Mouse (Mus musculus) hindbrain, embryonic 15.5 days (tissue): ENCODE data around the gene Pigf. TPM values are rescaled to one million over a fixed set of nuclear protein-coding genes. Genes with fewer than 3 reads are reported as not detected.
A peak's percentile ranks its signal among the peaks of the same experiment; 100 is the strongest.

Experiments used
- ATAC-seq: fragments of 200-750 bp; cut with Nextera tagmentation; 2 replicates; pipeline ENCODE4 v1.8.0; 2017; ENCODE audit warnings: low read depth, moderate number of reproducible peaks, moderate TSS enrichment; ENCODE audit not compliant: low FRiP score
- H3K27ac ChIP-seq: fragments of 300-500 bp; sonication (generic); replicated peaks from 2 replicates; pipeline ENCODE4 v1.5.1; 2015; ENCODE audit warnings: mild to moderate bottlenecking, inconsistent platforms
- H3K27me3 ChIP-seq: fragments of 300-500 bp; sonication (generic); 2 replicates; pipeline ENCODE4 v1.6.1; 2015; ENCODE audit warnings: control low read depth, inconsistent platforms
- H3K36me3 ChIP-seq: fragments of 300-500 bp; sonication (generic); 2 replicates; pipeline ENCODE4 v1.6.1; 2015; ENCODE audit warnings: control low read depth, inconsistent platforms
- H3K4me1 ChIP-seq: fragments of 300-500 bp; sonication (generic); replicated peaks from 2 replicates; pipeline ENCODE4 v1.6.1; 2015; ENCODE audit warnings: control low read depth, inconsistent platforms
- H3K4me2 ChIP-seq: fragments of 300-500 bp; sonication (generic); 2 replicates; pipeline ENCODE4 v1.6.1; 2015; ENCODE audit warnings: moderate library complexity, mild to moderate bottlenecking, inconsistent platforms
- H3K4me3 ChIP-seq: fragments of 300-500 bp; sonication (generic); 2 replicates; pipeline ENCODE4 v1.5.1; 2015; ENCODE audit warnings: mild to moderate bottlenecking, inconsistent platforms
- H3K9ac ChIP-seq: fragments of 300-500 bp; sonication (generic); 2 replicates; pipeline ENCODE4 v1.6.1; 2015; ENCODE audit warnings: inconsistent platforms
- H3K9me3 ChIP-seq: fragments of 300-500 bp; sonication (generic); 2 replicates; pipeline ENCODE4 v1.6.1; 2016; ENCODE audit warnings: control low read depth, inconsistent platforms
- WGBS: fragments of 180-500 bp; shearing (Covaris S2); methylation state at CpG from one replicate; pipeline ENCODE4 v1.1.7; 2015; 5-methylcytosine and 5-hydroxymethylcytosine counted together
- polyA plus RNA-seq: library from polyadenylated mRNA; unstranded; fragments of >200 nt; fragmentation: Nextera tagmentation; extraction: Ambion mirVana; gene quantifications from 2 replicates; pipeline ENCODE4 v1.2.1, GENCODE M21; 2015

Gene Pigf
- polyA plus RNA-seq, 1 experiment from 2014 or later, result 30.6 TPM

DNA sequence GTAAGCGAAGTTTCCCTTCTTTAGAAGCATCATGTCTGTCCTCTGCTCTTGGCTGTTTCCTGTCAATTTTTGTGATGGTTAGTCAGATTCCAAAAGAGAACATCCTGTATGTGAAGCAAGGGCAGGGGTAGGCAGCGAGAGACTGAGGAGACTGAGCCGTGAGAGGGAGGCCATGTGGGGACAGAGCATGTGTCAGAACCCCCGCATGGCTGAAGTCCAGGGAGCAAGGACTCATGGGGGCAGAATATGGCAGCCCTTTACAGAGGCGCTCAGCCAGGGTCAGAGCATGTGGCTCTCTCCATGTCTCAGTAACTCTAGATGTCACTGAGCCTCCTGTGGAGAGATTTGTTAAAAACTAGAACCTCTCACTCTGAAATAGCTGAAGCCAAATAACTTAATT is 28.7 kb upstream of the Pigf start:
- 70% methylated on average over 5 of the region's 5 CpGs for WGBS
- Histone ChIP-seq H3K4me2 (no peak overlapping the region), H3K36me3 (no peaks in the 10 kb centered on the region), H3K9me3 (no peaks in the 10 kb centered on the region), H3K27me3 (no peaks in the 10 kb centered on the region), H3K9ac (no peak overlapping the region), H3K4me1 (no peaks in the 10 kb centered on the region), H3K27ac (no peak overlapping the region), H3K4me3 (no peak overlapping the region)
- no peak for ATAC-seq

DNA sequence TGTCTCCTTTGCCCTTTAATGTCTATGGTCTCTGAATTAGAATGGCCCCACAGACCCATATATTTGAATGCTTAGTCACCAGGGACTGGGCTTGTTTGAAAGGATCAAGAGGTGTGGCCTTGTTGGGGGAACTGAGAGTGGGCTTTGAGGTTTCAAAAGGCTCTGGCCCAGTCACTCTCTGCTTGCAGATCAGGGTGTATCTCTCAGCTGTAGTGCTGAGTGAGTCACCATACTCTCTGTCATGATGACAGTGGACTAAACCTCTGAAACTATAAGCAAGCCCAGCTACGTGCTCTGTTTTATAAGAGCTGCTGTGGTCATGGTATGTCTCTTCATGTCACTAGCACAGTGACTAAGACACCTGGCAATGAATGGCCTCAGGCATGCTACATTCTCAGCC is 27.2 kb upstream of the Pigf start:
- Histone ChIP-seq H3K4me3 (no peak overlapping the region), H3K36me3 (no peaks in the 10 kb centered on the region), H3K9ac (no peak overlapping the region), H3K4me2 (no peak overlapping the region), H3K9me3 (no peaks in the 10 kb centered on the region), H3K27me3 (no peaks in the 10 kb centered on the region), H3K4me1 (no peaks in the 10 kb centered on the region), H3K27ac (no peak overlapping the region)
- WGBS, result 88% methylated on average over 1 of the region's 1 CpGs
- no peak for ATAC-seq

DNA sequence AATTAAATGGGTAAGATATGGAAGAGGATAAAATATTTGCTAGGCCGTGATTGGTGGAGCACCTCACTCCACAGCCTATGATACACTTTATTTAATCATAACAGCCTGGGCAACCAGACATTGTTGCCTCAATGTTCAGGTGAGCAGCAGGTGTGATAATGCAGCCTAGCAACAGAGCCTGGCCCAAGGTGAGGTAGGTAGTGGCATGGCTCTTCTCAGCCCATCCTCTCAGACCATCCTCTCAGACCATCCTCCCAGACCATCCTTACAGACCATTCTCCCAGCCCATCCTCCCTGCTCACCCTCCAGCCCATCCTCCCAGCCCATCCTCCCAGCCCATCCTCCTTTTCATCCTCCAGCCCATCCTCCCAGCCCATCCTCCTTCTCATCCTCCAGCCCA is 26.4 kb upstream of the Pigf start:
- no peaks in the 10 kb centered on the region for H3K9me3 ChIP-seq
- H3K4me3 ChIP-seq, result no peak overlapping the region
- H3K27me3 ChIP-seq, result no peaks in the 10 kb centered on the region
- H3K4me2 ChIP-seq, result no peak overlapping the region
- no peak overlapping the region for H3K27ac ChIP-seq
- no peaks in the 10 kb centered on the region for H3K4me1 ChIP-seq
- no peaks in the 10 kb centered on the region for H3K36me3 ChIP-seq
- ATAC-seq, result no peak
- WGBS, result 94% methylated on average over 1 of the region's 1 CpGs
- no peak overlapping the region for H3K9ac ChIP-seq

DNA sequence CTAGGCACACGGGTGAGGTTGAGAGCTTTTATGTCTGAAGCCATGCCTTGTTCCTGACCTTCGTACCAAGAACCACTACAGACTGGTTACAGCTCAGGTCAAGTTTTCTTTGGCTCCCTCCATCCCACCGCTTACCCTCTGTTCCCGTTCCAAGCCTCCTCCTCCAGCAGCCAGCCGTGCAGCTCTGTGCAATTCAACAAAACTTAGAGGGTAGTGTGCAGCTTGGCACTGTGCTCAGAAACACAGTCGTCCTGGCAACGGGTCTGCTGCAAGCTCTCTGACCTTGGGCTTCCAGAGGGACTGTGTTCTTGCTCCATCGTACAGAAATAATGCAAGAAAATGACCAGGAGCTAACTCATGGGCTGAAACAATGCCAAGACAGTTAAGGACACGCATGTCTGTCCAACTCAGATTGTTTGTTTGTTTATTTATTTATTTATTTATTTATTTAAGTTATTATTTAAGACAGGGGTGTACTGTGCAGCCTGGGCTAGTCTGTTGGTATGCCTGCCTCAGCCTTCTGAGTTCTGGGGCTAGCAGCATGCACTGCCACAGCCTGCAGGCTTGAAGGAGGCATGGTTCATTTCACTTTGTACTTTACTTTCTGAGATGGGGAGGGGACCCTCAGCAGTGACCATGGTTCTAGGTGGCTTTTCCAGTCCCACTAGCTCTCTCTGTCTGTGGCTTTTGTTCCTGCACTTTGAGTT is 25.4 kb upstream of the Pigf start:
- peak; percentile 67; the same call in 1 of the 2 replicates for ATAC-seq
- 41% methylated on average over 9 of the region's 9 CpGs for WGBS

DNA sequence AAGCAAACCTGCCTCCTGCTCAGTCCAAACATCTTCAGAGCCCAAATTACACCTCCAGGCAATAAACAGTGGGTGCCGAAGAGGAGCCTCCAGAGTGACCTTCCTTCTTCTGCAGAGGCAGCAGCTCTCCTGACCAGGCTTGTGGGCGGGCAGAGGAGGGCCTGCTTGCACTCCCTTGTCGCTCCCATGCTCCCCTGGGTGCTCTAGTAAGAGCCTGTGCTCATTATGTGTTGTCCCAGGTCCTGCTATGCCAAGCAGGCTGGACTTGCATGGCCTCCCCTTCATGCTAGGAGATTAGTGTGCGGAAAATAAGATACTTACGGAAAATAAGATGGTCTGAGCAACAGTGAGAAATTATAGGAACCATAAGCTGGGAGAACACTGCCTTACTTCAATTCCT is 24.5 kb upstream of the Pigf start:
- Histone ChIP-seq H3K27me3 (no peaks in the 10 kb centered on the region), H3K9ac (no peak overlapping the region), H3K4me1 (no peaks in the 10 kb centered on the region), H3K36me3 (no peaks in the 10 kb centered on the region), H3K27ac (no peak overlapping the region), H3K4me3 (no peak overlapping the region), H3K4me2 (no peak overlapping the region), H3K9me3 (no peaks in the 10 kb centered on the region)
- 65% methylated on average over 5 of the region's 5 CpGs for WGBS
- no peak for ATAC-seq

More for the DNA sequence above, 25.4 kb upstream of the Pigf start:
- Histone ChIP-seq H3K4me2 (no peak overlapping the region), H3K4me1 (no peaks in the 10 kb centered on the region), H3K4me3 (no peak overlapping the region), H3K9me3 (no peaks in the 10 kb centered on the region), H3K27ac (no peak overlapping the region), H3K27me3 (no peaks in the 10 kb centered on the region), H3K9ac (no peak overlapping the region), H3K36me3 (no peaks in the 10 kb centered on the region)

DNA sequence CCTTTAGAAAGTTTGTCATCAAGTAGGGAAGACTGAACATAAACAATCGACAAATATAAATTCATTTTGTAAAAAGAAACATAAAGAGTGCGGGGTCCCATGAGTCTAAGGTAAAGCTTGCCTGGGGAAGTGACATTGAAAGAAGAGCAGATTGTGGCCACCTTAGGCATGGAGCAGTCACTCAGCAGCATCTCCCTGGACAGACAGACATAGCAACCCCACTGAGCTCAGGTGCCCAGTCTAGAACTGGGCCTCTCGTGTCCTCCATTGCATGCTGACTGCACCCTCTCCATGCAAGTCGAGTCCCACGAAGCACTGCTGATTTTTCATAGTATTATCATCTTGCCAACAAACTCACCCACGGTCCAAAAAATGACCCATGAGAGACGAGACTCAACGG is 19.6 kb upstream of the Pigf start:
- Histone ChIP-seq H3K9ac (no peak overlapping the region), H3K4me1 (peaks cover 2% of the 10 kb centered on the region; the same call in 1 of the 2 replicates), H3K9me3 (no peaks in the 10 kb centered on the region), H3K4me2 (no peak overlapping the region), H3K36me3 (no peaks in the 10 kb centered on the region), H3K27ac (no peak overlapping the region), H3K27me3 (no peaks in the 10 kb centered on the region), H3K4me3 (no peak overlapping the region)
- WGBS, result 82% methylated on average over 8 of the region's 8 CpGs
- peak; percentile 43; the same call in 1 of the 2 replicates for ATAC-seq

DNA sequence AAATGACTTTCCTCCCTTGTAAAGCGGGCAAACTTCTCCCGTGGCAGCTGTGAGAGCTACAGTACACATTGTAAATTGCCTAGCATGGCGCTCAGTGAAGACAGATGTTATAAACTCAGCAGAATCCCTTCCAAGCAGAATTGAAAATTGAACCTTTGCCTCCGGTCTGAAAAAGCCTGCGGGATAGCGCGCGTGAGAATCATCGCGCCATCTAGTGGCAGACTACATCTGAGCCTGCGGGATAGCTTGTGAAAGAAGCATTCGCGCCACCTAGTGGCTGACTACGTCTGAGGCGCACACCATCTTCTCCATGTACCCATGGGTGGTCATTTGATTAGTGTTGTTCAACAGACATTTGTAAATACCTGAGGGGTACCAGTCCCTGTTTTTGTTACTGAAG is 19.2 kb upstream of the Pigf start:
- Histone ChIP-seq H3K27me3 (no peaks in the 10 kb centered on the region), H3K27ac (no peak overlapping the region), H3K9me3 (no peaks in the 10 kb centered on the region), H3K4me3 (no peak overlapping the region), H3K4me2 (no peak overlapping the region), H3K36me3 (no peaks in the 10 kb centered on the region), H3K9ac (no peak overlapping the region), H3K4me1 (peaks cover 2% of the 10 kb centered on the region; the same call in 1 of the 2 replicates)
- WGBS, result under 1% methylated on average over 15 of the region's 15 CpGs
- ATAC-seq, result peak; percentile 81

DNA sequence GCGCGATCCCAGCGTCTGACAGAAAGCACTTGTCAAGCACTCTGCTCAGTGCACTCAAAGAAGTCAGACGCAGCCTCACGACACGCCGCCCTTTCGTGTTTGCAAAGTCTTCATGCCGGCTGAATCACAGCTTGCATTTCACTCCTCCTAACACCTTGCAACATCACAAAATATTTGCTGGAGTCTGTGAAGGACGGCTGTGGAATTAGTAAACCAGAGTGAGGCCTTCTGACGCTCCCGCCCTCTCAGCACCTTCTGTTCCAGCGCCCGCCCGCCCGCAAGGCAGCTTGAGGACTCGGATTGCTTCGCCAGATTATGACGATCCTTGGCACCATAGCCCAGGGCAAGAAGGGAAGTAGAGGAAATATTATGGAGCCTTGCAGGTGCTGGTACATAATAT is 16.5 kb upstream of the Pigf start:
- Histone ChIP-seq H3K4me3 (no peak overlapping the region), H3K9ac (no peak overlapping the region), H3K4me1 (peaks cover 2% of the 10 kb centered on the region; the same call in 1 of the 2 replicates), H3K27ac (no peak overlapping the region), H3K9me3 (no peaks in the 10 kb centered on the region), H3K4me2 (no peak overlapping the region), H3K27me3 (no peaks in the 10 kb centered on the region), H3K36me3 (peaks cover 10% of the 10 kb centered on the region; the same call in 1 of the 2 replicates)
- WGBS, result 72% methylated on average over 19 of the region's 19 CpGs
- no peak for ATAC-seq

DNA sequence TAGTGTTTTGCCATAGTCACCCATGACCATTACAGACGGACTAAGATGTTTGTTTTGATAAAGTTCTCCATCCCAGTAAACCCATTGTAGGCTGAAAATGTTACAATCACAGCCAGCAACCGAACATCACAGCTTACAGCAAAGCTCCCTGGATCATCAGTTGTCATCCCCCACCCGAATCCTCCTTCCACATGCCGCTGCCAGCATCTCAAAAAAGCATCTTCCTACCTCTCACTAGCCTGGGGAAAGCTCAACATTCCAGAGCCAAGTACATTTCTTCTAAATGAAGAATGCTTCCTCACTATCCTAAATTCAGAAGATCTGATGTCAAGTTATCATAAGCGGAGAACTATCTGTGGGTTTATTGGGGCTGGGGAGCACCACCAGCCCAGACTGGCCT is 13.3 kb upstream of the Pigf start:
- ATAC-seq, result no peak
- Histone ChIP-seq H3K4me2 (no peak overlapping the region), H3K4me1 (no peaks in the 10 kb centered on the region), H3K27me3 (no peaks in the 10 kb centered on the region), H3K36me3 (peaks cover 17% of the 10 kb centered on the region; the same call in 1 of the 2 replicates), H3K9ac (no peak overlapping the region), H3K4me3 (no peak overlapping the region), H3K9me3 (no peaks in the 10 kb centered on the region), H3K27ac (no peak overlapping the region)
- 92% methylated on average over 5 of the region's 5 CpGs for WGBS

DNA sequence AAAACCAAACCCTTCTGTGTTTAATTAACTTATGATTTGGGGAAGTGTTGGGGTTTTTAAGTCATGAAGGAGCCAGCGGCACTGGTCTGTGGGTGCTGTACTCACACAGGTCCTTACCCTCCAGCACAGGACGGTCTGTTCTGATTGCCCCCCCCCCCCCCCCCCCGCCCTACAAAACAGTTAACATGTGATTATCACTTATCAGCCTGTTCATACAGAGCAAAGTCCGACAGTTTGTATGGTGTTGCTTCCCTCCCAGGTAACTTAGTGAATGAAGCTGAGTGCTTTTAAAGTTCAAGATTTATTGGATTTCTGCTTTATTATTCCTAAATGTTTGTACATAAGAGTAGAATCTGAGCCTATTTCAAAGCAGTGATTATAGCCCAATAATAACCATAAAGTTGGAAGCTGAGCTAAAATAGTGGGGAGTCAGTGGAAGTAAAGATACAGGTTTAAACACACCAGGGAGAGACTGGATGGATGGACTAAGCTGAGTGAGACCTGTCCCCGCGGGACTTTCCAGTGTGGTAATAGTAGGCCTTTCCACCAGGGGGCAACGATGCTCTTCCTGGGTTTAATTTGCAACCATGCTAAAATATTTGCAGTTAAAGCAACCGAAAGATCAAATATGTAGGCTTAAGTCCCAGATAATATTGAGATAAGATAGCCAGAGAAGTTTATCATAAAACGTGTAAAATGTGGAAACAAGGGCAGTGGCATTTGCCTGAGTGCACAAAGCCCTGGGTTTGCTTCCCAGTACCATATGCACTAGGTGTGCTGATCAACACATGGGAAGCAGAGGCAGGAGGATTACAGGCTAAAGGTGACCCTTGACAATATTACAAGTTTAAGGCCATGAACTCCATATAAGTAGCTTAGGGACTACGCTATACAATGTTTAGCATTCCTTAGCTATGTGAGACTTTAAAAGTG is 11.2 kb upstream of the Pigf start:
- H3K4me2 ChIP-seq, result no peak overlapping the region
- no peaks in the 10 kb centered on the region for H3K4me1 ChIP-seq
- H3K9ac ChIP-seq, result no peak overlapping the region
- no peaks in the 10 kb centered on the region for H3K27me3 ChIP-seq
- no peaks in the 10 kb centered on the region for H3K9me3 ChIP-seq
- no peak overlapping the region for H3K27ac ChIP-seq
- H3K36me3 ChIP-seq, result peaks cover 25% of the 10 kb centered on the region; the same call in 1 of the 2 replicates
- no peak for ATAC-seq
- 66% methylated on average over 10 of the region's 10 CpGs for WGBS
- no peak overlapping the region for H3K4me3 ChIP-seq

DNA sequence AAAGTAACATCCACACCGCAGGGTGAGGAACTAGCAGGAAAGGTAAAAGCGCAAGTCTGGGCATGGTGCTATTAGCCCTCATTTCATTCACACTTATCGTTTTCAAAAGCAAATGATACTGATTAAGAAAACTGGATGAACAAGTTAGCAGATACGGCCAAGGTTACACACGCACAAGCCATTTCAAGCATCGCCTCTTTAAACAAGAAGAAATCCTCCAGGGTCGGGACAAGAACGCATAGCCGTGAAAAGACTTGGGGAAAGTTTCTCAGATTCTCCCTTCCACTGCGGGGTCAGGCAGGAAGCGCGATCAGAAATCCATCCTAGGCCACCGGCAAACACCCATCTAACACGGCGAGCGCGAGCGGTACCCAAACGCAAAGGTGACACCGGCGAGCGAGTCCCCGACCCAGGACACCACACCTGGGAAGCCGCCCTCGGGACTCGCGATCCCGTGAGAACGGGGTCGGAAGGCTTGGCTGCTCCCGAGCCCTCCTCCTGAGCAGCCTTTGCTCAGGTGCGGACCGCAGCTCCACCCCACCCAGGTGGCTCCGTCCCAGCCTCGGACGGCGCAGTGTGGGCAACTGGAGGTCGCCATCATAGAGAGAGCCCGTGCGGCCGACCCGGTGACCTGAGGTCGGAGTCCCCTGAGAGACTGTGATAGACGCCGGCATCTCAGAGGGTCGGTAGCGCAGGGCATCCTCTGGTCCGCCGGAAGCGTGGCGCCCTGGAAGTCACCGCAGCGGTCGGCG is 539 bp downstream of the Pigf start:
- H3K27ac ChIP-seq, result no peak overlapping the region
- H3K4me2 ChIP-seq, result peak overlapping the region; percentile 84
- H3K27me3 ChIP-seq, result no peaks in the 10 kb centered on the region
- H3K9me3 ChIP-seq, result no peaks in the 10 kb centered on the region
- ATAC-seq, result peak; percentile 79; the same call in 1 of the 2 replicates
- peaks cover 16% of the 10 kb centered on the region for H3K36me3 ChIP-seq
- H3K4me3 ChIP-seq, result peak overlapping the region; percentile 53
- H3K9ac ChIP-seq, result peak overlapping the region; percentile 44
- peaks cover 20% of the 10 kb centered on the region for H3K4me1 ChIP-seq
- WGBS, result under 1% methylated on average over 55 of the region's 55 CpGs
